8 mouse cellular contexts compared by ENCODE assay signal in genomic region chr4:135203279-135203678, GRCm38 (mm10).
DNase-seq lines count a peak whose midpoint lies in the region; ATAC-seq and TF ChIP-seq lines count a peak whose summit lies in the region.

No protein-coding gene starts in this region.

- H3K4me3 ChIP-seq in heart, adult 2 months, result peak overlapping the region; percentile 18; the same call in 1 of the 2 replicates
- H3K4me3 ChIP-seq in kidney, embryonic 16.5 days (ENCODE audit: low read length), result peak overlapping the region; percentile 39
- peak overlapping the region; percentile 14; the same call in 1 of the 2 replicates for H3K4me3 ChIP-seq in macrophage (ENCODE audit: inconsistent target)

- peak; percentile 13 for DNase-seq in kidney, adult 18-20 months
- DNase-seq in kidney, adult 8-10 months, result no peak
- DNase-seq in heart, adult 2 months, result peak; percentile 49 to 68
- peak; percentile 25 to 43 for DNase-seq in spleen, postnatal 14 days (ENCODE audit: low spot score in 2 of 2)
- DNase-seq in cerebellum, postnatal 4 days (ENCODE audit: low spot score in 2 of 2), result no peak
- DNase-seq in gastrocnemius, postnatal 4 days (ENCODE audit: low spot score in 2 of 2), result no peak

- H3K36me3 ChIP-seq in heart, adult 2 months (ENCODE audit: control insufficient read depth, insufficient read depth, low read length), result no peaks in the 10 kb centered on the region
- H3K36me3 ChIP-seq in kidney, embryonic 16.5 days (ENCODE audit: insufficient read depth, low read length), result no peaks in the 10 kb centered on the region
- no peaks in the 10 kb centered on the region for H3K36me3 ChIP-seq in macrophage (ENCODE audit: inconsistent target)

- intact Hi-C loops in heart, adult 2 months (cut with DNase I), result no loop called here

- TF ChIP-seq CTCF in heart, adult 2 months (IDR thresholded peaks at IDR 0.05), result no peak

- 0 out of 2 replicates have a peak, but pooled peaks have one; percentile 52 for ATAC-seq in kidney, embryonic 16.5 days (ENCODE audit: low FRiP score, low TSS enrichment)

- H3K9ac ChIP-seq in heart, adult 2 months (ENCODE audit: low read depth, low read length), result no peak overlapping the region
- H3K9ac ChIP-seq in kidney, embryonic 16.5 days (replicated peaks; ENCODE audit: low read length), result peak overlapping the region; percentile 49

- WGBS in heart, adult 2 months, result 2% methylated on average over 14 of the region's 14 CpGs
- 8% methylated on average over 14 of the region's 14 CpGs for WGBS in kidney, embryonic 16.5 days
- under 1% methylated on average over 13 of the region's 14 CpGs for WGBS in macrophage (ENCODE audit: missing documents)

- no peak for TF ChIP-seq POLR2A in heart, adult 2 months (IDR thresholded peaks at IDR 0.05; ENCODE audit: insufficient read depth, low read depth, low read length)

- H3K4me1 ChIP-seq in heart, adult 2 months (ENCODE audit: control insufficient read depth, insufficient read depth, low read length), result peaks cover 5% of the 10 kb centered on the region; the same call in 1 of the 2 replicates
- peaks cover 19% of the 10 kb centered on the region for H3K4me1 ChIP-seq in kidney, embryonic 16.5 days (ENCODE audit: insufficient read depth, low read length)

- no peaks in the 10 kb centered on the region for H3K9me3 ChIP-seq in kidney, embryonic 16.5 days (ENCODE audit: low read length)

- H3K27me3 ChIP-seq in heart, adult 2 months (ENCODE audit: control insufficient read depth, insufficient read depth, low read length), result peaks cover 3% of the 10 kb centered on the region; the same call in 1 of the 2 replicates
- H3K27me3 ChIP-seq in kidney, embryonic 16.5 days (ENCODE audit: insufficient read depth, low read length), result peaks cover 18% of the 10 kb centered on the region

- no peak overlapping the region for H3K27ac ChIP-seq in heart, adult 2 months
- H3K27ac ChIP-seq in kidney, embryonic 16.5 days (ENCODE audit: low read length), result no peak overlapping the region
- H3K27ac ChIP-seq in macrophage, result peak overlapping the region; percentile 45

- no peaks in the 10 kb centered on the region for H3K79me2 ChIP-seq in heart, adult 2 months (replicated peaks; ENCODE audit: control insufficient read depth, insufficient read depth, low read length)
- no peaks in the 10 kb centered on the region for H3K79me2 ChIP-seq in macrophage (ENCODE audit: inconsistent target)

- 0 out of 2 replicates have a peak, but pooled peaks have one; percentile 13 for TF ChIP-seq EP300 in heart, adult 2 months (IDR thresholded peaks at IDR 0.05; ENCODE audit: insufficient read depth, low read depth, low read length)

- peak overlapping the region; percentile 64 for H3K4me2 ChIP-seq in kidney, embryonic 16.5 days (replicated peaks; ENCODE audit: low read depth, low read length)

Comparison
In these comparisons a context has a peak if more than half of its experiments do, and no peak if none do; other contexts are left out.
1. DNase-seq: peak in kidney, adult 18-20 months (single experiment), heart, adult 2 months (2 of 2) and spleen, postnatal 14 days (2 of 2); none in kidney, adult 8-10 months (0 of 2), cerebellum, postnatal 4 days (0 of 2) and gastrocnemius, postnatal 4 days (0 of 2).
2. Peak in every context shown above with its lines, with median percentiles within 50 percentile points of each other: H3K4me3 ChIP-seq.